Mouse (Mus musculus): ENCODE data around the gene B4galnt2. TPM values are rescaled to one million over a fixed set of nuclear protein-coding genes. Genes with fewer than 3 reads are reported as not detected.
"Not testable (repeated sequence)": the region's sequence is repeated elsewhere in the genome, so short reads cannot be mapped to it uniquely, and the experiment has no call there.

Gene B4galnt2
- polyA plus RNA-seq, 1 experiment = not detected

- H3K27me3 ChIP-seq (ENCODE audit: control insufficient read depth) = peaks cover 18% of the 10 kb centered on the region
- TF ChIP-seq GATA1 (IDR thresholded peaks at IDR 0.05; ENCODE audit: low read length) = no peak
- no peak for TF ChIP-seq TAL1 (IDR thresholded peaks at IDR 0.05; ENCODE audit: low read length)
- no peak overlapping the region for H3K4me3 ChIP-seq (replicated peaks)
- H3K9me3 ChIP-seq (ENCODE audit: control insufficient read depth, low read length) = no peaks in the 10 kb centered on the region
- H3K36me3 ChIP-seq (ENCODE audit: control insufficient read depth) = no peaks in the 10 kb centered on the region
- H3K4me1 ChIP-seq (ENCODE audit: control insufficient read depth) = peaks cover 7% of the 10 kb centered on the region
Observed at GRCm38 (mm10) chr11:95907805-95908524, 6.7 kb downstream of the B4galnt2 start.

GRCm38 (mm10) chr11:95904290-95904689 is 10.4 kb downstream of the B4galnt2 start:
- peaks cover 4% of the 10 kb centered on the region; the same call in 1 of the 2 replicates for H3K27me3 ChIP-seq (ENCODE audit: control insufficient read depth)
- H3K9me3 ChIP-seq (ENCODE audit: control insufficient read depth, low read length) = no peaks in the 10 kb centered on the region
- H3K4me1 ChIP-seq (ENCODE audit: control insufficient read depth) = no peaks in the 10 kb centered on the region
- TF ChIP-seq GATA1 (IDR thresholded peaks at IDR 0.05; ENCODE audit: low read length) = no peak
- no peaks in the 10 kb centered on the region for H3K36me3 ChIP-seq (ENCODE audit: control insufficient read depth)
- H3K4me3 ChIP-seq (replicated peaks) = no peak overlapping the region

- Histone ChIP-seq H3K4me1 (ENCODE audit: control insufficient read depth) (no peaks in the 10 kb centered on the region), H3K4me3 (replicated peaks) (peak overlapping the region; percentile 16), H3K27me3 (ENCODE audit: control insufficient read depth) (no peaks in the 10 kb centered on the region; the same call in none of the 2 replicates), H3K36me3 (ENCODE audit: control insufficient read depth) (no peaks in the 10 kb centered on the region), H3K9me3 (ENCODE audit: control insufficient read depth, low read length) (no peaks in the 10 kb centered on the region)
- TF ChIP-seq GATA1 (IDR thresholded peaks at IDR 0.05; ENCODE audit: low read length) (no peak), TAL1 (IDR thresholded peaks at IDR 0.05; ENCODE audit: low read length) (no peak)
Observed at GRCm38 (mm10) chr11:95896446-95897179, 18.1 kb downstream of the B4galnt2 start.

- H3K27me3 ChIP-seq (ENCODE audit: control insufficient read depth) = no peaks in the 10 kb centered on the region
- no peaks in the 10 kb centered on the region for H3K36me3 ChIP-seq (ENCODE audit: control insufficient read depth)
- H3K4me1 ChIP-seq (ENCODE audit: control insufficient read depth) = no peaks in the 10 kb centered on the region
- no peak overlapping the region for H3K4me3 ChIP-seq (replicated peaks)
- peaks cover 4% of the 10 kb centered on the region for H3K9me3 ChIP-seq (ENCODE audit: control insufficient read depth, low read length)
- TF ChIP-seq GATA1 (IDR thresholded peaks at IDR 0.05; ENCODE audit: low read length) (no peak), TAL1 (IDR thresholded peaks at IDR 0.05; ENCODE audit: low read length) (no peak)
Observed at GRCm38 (mm10) chr11:95890462-95891051, 24.1 kb downstream of the B4galnt2 start.

- not testable (repeated sequence) for H3K9me3 ChIP-seq (ENCODE audit: control insufficient read depth, low read length); H3K4me1 ChIP-seq (ENCODE audit: control insufficient read depth); H3K27me3 ChIP-seq (ENCODE audit: control insufficient read depth); H3K36me3 ChIP-seq (ENCODE audit: control insufficient read depth); H3K4me3 ChIP-seq (replicated peaks)
Observed at GRCm38 (mm10) chr11:95879861-95880260, 34.8 kb downstream of the B4galnt2 start.

- TF ChIP-seq TAL1 (IDR thresholded peaks at IDR 0.05; ENCODE audit: low read length) (no peak), GATA1 (IDR thresholded peaks at IDR 0.05; ENCODE audit: low read length) (no peak)
- Histone ChIP-seq H3K27me3 (ENCODE audit: control insufficient read depth) (no peaks in the 10 kb centered on the region; the same call in 1 of the 2 replicates), H3K4me3 (replicated peaks) (no peak overlapping the region), H3K9me3 (ENCODE audit: control insufficient read depth, low read length) (no peaks in the 10 kb centered on the region), H3K4me1 (ENCODE audit: control insufficient read depth) (0 out of 2 replicates have a peak, but pooled peaks cover 2% of the 10 kb centered on the region), H3K36me3 (ENCODE audit: control insufficient read depth) (no peaks in the 10 kb centered on the region)
Observed at GRCm38 (mm10) chr11:95876296-95876695, 38.4 kb downstream of the B4galnt2 start.

- H3K9me3 ChIP-seq (ENCODE audit: control insufficient read depth, low read length) = no peaks in the 10 kb centered on the region
- 0 out of 2 replicates have a peak, but pooled peaks cover 2% of the 10 kb centered on the region for H3K4me1 ChIP-seq (ENCODE audit: control insufficient read depth)
- no peaks in the 10 kb centered on the region for H3K36me3 ChIP-seq (ENCODE audit: control insufficient read depth)
- TF ChIP-seq GATA1 (IDR thresholded peaks at IDR 0.05; ENCODE audit: low read length) = no peak
- TF ChIP-seq TAL1 (IDR thresholded peaks at IDR 0.05; ENCODE audit: low read length) = no peak
- no peak overlapping the region for H3K4me3 ChIP-seq (replicated peaks)
- no peaks in the 10 kb centered on the region; the same call in 1 of the 2 replicates for H3K27me3 ChIP-seq (ENCODE audit: control insufficient read depth)
Observed at GRCm38 (mm10) chr11:95875804-95876203, 38.9 kb downstream of the B4galnt2 start.

GRCm38 (mm10) chr11:95869918-95870470 is 44.7 kb downstream of the B4galnt2 start:
- H3K4me1 ChIP-seq (ENCODE audit: control insufficient read depth) = peaks cover 14% of the 10 kb centered on the region
- no peak overlapping the region for H3K4me3 ChIP-seq (replicated peaks)
- H3K36me3 ChIP-seq (ENCODE audit: control insufficient read depth) = peaks cover 2% of the 10 kb centered on the region
- TF ChIP-seq GATA1 (IDR thresholded peaks at IDR 0.05; ENCODE audit: low read length) (no peak), TAL1 (IDR thresholded peaks at IDR 0.05; ENCODE audit: low read length) (no peak)
- H3K27me3 ChIP-seq (ENCODE audit: control insufficient read depth) = no peaks in the 10 kb centered on the region
- no peaks in the 10 kb centered on the region for H3K9me3 ChIP-seq (ENCODE audit: control insufficient read depth, low read length)

- Histone ChIP-seq H3K36me3 (ENCODE audit: control insufficient read depth) (peaks cover 2% of the 10 kb centered on the region), H3K9me3 (ENCODE audit: control insufficient read depth, low read length) (no peaks in the 10 kb centered on the region), H3K4me3 (replicated peaks) (no peak overlapping the region), H3K27me3 (ENCODE audit: control insufficient read depth) (no peaks in the 10 kb centered on the region), H3K4me1 (ENCODE audit: control insufficient read depth) (peaks cover 14% of the 10 kb centered on the region)
- TF ChIP-seq GATA1 (IDR thresholded peaks at IDR 0.05; ENCODE audit: low read length) (no peak), TAL1 (IDR thresholded peaks at IDR 0.05; ENCODE audit: low read length) (no peak)
Observed at GRCm38 (mm10) chr11:95869442-95869841, 45.2 kb downstream of the B4galnt2 start.

All from erythroblast, embryonic 14.5 days (primary cell).